Mouse (Mus musculus): Measurements from ENCODE around the gene 1520401A03Rik.

The 1520401A03Rik gene

GRCm38 (mm10) chr17:23700079-23700478 lies 22.5 kb downstream of the 1520401A03Rik start:
- peak; percentile 97 for DNase-seq (ENCODE audit: low spot score)

GRCm38 (mm10) chr17:23699131-23700077 lies 23.2 kb downstream of the 1520401A03Rik start:
- DNase-seq (ENCODE audit: low spot score): peak; percentile 66

- DNase-seq (ENCODE audit: low spot score): no peak
These were observed 26.8 kb downstream of the 1520401A03Rik start for GRCm38 (mm10) chr17:23695801-23696200.

DNA sequence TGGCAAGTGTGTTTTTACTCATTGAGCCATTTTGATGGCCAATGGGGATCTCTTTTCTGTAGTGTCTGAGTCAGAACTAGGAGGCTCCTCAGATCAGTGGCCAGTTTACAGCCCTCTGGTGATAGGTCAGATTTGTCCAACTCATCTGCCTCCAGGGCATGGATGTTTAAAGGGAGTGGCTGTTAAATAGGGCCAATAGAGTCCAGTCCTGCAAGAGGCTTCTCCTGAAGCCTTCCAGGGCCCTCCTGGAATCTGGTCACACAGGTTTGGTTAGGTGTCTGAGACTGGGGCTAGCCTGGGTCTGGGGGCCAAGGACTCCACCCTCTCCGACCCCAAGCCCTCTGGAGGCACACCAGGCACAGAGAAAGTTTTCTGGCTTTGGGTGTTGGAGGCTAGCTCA lies 28.1 kb downstream of the 1520401A03Rik start:
- DNase-seq (ENCODE audit: low spot score): no peak

GRCm38 (mm10) chr17:23683856-23684672 lies 38.5 kb downstream of the 1520401A03Rik start, which contains the start of gene Cldn9:
TSS of gene Cldn9 (minus strand) at chr17:23684026.
- no peak for DNase-seq (ENCODE audit: low spot score)

- no peak for DNase-seq (ENCODE audit: low spot score)
These were observed 39.4 kb downstream of the 1520401A03Rik start for GRCm38 (mm10) chr17:23683226-23683625.

GRCm38 (mm10) chr17:23682530-23682929 lies 40.1 kb downstream of the 1520401A03Rik start:
- DNase-seq (ENCODE audit: low spot score): no peak

DNA sequence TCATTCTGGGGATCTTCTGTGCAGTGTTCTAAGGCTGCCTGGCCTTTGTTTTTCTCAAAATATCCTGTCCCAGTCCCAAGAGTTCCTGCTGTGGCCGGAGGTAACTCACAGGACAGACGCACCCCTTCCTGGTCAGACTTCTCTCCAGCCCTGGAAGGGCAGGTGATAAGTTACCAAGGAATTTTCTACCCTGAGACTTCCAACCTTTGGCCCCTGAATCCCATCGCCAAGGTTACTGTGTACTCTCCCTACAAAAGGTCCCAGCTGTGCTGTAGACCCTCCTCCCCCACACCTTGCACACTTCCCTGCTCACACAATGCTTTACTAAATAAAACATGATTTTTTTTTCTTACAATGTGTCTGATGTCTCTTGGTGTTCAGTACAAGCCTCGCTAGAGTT lies 40.5 kb downstream of the 1520401A03Rik start:
- DNase-seq (ENCODE audit: low spot score): no peak

DNA sequence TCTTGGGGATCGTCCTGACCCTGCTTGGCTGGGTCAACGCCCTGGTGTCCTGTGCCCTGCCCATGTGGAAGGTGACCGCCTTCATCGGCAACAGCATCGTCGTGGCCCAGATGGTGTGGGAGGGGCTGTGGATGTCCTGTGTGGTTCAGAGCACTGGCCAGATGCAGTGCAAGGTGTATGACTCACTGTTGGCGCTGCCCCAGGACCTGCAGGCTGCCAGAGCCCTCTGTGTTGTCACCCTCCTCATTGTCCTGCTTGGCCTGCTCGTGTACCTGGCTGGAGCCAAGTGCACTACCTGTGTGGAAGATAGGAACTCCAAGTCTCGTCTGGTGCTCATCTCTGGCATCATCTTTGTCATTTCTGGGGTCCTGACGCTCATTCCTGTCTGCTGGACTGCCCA lies 41.5 kb downstream of the 1520401A03Rik start:
- DNase-seq (ENCODE audit: low spot score): no peak

DNA sequence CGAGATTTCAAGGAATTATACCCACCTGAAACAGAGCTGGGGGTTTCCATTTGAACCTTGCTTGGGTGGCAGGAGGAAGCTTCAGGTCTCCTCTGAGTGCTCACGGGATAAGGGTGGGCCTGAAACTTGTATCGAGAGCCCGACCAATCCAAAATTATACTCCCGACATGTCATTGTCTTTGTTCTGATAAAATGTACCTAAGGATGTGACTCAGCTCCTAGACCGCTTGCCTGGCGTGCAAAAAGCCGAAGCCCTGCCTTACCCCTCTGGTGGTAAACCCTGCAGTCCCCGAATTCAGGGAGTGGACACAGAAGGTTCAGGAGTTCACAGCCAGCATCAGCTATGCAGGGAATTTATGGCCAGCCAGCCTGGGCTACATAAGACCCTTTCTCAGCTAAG lies 42.2 kb downstream of the 1520401A03Rik start:
- no peak for DNase-seq (ENCODE audit: low spot score)

DNA sequence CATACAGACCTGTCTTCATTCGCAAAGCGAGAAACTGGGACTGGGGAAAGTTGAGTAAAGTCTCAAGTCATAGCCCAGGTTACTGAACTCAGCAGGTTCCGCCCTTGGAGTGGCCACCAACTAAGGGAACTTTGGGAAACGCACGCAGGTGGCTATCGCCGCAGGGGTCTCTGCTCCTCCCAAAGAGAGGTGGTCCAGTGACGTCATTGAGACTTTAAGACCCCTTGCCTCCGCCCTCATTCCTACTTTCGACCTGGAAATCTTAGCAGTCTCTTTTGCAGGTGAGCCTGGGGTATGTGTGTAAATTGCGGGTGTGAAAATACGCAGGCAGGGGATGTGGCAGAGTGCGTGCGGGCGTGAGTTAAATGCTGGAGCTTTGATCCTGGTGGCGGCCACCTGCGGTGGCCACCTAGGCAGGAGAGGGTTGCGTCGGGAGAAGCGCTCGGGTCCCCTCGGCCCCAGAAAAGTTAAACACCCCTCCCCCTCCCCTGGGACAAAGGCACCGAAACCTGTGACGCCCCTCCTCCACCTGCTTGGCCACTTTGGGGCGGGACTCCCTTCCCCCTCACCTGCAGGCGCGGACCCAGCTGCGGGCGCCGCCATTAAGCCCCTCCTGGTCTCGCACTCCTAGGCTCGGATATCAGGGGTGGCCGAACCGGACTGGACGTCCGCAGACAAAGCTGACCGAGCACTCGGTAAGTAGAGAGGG lies 43.3 kb downstream of the 1520401A03Rik start, which contains the start of gene Cldn6:
TSS of gene Cldn6 (plus strand) at position 123 of the 709 bp plus-strand sequence.
- DNase-seq (ENCODE audit: low spot score): no peak

DNA sequence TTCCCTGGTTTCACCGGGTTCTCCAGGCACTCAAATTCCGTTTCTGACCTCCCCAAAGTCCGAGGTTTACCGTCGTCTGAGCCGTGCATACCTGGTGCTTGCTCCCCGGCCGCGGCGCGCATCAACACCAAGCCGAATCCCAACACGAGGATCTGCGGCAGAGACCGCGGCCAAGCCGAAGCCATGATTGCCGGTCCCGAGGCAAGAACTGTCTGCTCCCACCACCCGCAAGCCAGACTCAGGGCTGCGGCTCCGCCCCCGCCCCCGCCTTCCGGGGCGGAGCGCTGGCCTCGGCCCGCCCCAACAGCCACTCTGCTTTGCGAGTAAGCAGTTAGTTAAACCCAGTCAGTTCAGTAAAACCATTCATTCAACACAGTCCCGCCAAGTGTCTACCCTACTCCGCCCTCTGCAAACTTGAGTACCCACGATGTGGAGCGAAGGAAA lies 45.3 kb downstream of the 1520401A03Rik start, which contains the start of gene Tnfrsf12a:
TSS of gene Tnfrsf12a (minus strand) at position 233 of the 444 bp plus-strand sequence.
- DNase-seq (ENCODE audit: low spot score): peak; percentile 82

DNA sequence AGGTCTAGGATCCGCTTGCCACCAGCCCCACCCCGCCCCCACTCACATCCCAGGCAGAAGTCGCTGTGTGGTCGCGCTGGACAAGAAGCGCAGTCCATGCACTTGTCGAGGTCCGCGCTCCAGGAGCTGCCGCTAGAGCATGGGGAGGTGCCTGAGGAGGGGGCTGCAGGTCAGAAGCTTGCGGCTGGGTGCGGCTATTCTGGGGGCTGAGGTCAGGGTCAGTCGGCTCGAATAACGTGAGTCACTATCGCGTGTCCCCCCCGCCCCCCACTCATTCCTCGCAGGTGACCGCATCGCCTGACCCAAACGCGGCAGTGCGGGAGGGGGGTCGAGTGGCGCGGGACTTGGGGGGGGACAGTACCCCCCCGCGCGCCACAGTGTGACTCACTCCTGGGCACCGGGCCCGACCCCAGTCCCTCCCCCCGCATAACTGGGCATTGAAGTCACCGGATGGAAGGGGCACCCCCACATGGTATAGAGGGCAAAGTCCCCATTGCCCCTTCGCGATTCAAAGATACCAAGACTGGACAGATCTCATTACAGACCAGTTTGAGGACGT lies 46.0 kb downstream of the 1520401A03Rik start:
- peak; percentile 49 for DNase-seq (ENCODE audit: low spot score)

GRCm38 (mm10) chr17:23675564-23676281 lies 46.9 kb downstream of the 1520401A03Rik start:
- peak; percentile 72 for DNase-seq (ENCODE audit: low spot score)

- DNase-seq (ENCODE audit: low spot score): peak; percentile 62
These were observed 47.5 kb downstream of the 1520401A03Rik start for GRCm38 (mm10) chr17:23675127-23675526.

DNA sequence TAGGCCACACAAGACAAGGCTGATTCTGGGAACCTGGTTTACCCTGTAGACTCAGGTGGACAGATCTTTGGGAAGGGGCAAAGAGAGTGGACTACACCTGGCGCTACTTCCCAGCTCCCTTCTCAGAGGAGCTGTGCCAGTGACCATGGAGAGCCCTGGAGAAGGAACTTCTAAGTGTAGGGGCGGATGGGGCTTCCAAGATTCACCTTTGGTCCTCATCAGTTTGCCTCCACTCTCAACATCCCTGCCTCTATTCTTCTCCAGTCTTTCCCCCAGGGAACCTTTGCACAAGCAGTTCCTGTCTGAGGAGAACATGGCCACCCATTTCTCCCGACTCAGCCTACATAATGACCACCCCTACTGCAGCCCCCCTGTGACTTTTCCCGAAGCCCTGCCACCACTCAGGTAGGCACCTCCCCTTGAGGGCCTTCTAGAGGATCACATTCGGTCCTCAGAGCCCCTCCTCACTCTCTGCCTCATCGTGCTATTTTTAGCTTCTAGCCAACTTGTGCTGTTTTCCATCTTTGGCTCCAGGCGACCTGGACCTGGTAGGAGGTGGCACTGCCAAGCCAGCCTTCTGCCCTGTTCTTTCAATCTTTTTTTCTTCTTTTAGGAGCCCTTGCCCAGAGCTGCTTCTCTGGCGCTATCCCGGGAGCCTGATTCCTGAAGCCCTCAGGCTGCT lies 48.2 kb downstream of the 1520401A03Rik start:
- DNase-seq (ENCODE audit: low spot score): peak; percentile 70

GRCm38 (mm10) chr17:23673424-23674073 lies 49.0 kb downstream of the 1520401A03Rik start, which contains the start of the genes Hcfc1r1 and Thoc6:
TSS of gene Hcfc1r1 (plus strand) at chr17:23673596.
TSS of gene Thoc6 (minus strand) at chr17:23673882.
- DNase-seq (ENCODE audit: low spot score): peak; percentile 98

DNA sequence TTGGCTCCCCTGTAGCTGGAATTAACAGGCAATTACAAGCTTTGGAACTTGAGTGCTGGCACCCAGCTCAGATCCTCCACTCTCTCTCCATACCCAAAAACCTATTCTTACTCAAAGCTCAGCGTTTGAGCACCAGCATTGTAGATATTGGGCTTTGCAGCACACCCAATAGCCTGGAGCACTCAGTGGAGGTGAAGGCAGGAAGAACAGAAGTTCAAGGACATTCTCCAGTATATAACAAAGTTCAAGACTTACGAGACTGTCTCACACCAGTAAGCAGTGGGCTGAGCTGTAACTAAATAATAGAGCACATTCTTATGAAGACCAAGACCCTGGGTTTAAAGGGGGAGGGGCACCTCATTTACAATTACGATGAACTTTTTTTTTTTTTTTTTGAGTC lies 49.8 kb downstream of the 1520401A03Rik start:
- no peak for DNase-seq (ENCODE audit: low spot score)

DNA sequence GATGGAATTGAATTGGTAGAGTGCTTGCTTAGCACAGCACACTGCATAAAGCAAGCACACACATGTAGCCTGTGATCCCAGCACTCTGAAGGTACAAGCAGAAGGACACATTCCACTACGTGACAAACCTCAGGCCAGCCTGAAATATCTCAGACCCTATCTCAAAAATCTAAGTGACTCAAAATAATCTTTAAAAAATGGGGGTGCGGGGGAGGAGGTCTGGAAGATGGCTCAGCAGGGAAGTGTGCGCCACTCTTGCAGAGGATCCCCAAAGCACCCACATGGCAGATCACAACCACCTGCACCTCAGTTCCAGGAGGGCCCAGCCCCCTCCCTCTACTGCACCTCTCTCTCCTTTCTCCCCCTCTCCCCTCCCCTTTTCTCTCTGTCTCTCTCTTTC lies 51.1 kb downstream of the 1520401A03Rik start:
- no peak for DNase-seq (ENCODE audit: low spot score)

Data from adipocyte (in vitro differentiated cells).